Mouse (Mus musculus): Measurements from ENCODE around the gene Spem1.
A peak's percentile ranks its signal among the peaks of the same experiment; 100 is the strongest.

The Spem1 gene

DNA sequence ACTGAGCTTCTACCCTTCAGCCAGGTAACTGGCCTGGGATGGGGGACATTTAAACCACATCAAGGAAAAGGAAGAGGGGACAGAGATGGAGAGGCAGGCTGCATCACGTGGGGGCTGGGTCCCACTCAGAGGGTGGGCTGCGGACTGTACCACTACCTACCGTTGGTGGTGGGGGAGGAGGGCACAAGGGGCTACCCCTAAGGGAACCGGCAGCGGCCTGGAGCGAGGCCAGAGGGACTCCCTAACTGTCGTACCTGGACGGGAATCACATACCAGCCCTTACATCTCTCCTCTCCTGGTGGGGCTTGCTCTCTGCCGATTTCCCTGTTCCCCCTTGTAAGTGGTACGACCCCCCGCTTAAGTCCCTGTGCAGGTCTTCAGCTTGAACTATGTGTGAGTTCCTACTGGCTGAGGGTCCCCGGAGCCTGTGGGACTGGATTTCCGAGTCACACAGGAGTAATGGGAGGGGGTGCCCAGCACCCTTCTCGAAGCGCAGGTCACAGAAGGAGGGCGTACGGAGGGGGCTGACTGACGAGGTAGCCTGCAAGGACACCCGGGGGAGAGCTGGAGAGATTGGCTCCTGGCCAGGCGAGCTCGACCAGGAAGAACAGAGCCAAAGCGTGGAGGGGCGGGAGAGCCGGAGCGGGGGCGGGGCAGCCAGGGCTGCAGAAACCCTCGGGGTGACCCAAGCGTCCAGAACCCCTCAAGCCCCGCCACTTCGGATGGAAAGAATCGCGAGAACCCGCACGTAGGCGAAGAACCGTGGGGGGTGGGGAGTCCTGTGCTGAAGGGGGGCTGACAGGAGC lies 21.4 kb downstream of the Spem1 start:
- no peak for DNase-seq (ENCODE audit: low spot score in 2 of 2)

DNA sequence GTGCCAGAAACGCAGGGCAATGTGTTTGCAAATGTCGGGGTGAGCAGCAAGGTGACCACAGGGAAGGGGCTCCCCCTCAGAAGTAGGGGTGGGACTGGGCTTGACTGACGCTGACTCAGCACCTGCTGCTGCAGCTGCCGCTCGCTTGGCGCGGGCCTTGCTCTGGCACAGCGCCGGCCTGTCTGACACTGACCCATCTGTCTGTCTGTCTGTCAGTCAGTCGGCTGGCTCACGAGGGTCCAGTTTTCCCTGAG lies 21.9 kb downstream of the Spem1 start:
- no peak for DNase-seq (ENCODE audit: low spot score in 2 of 2)

DNA sequence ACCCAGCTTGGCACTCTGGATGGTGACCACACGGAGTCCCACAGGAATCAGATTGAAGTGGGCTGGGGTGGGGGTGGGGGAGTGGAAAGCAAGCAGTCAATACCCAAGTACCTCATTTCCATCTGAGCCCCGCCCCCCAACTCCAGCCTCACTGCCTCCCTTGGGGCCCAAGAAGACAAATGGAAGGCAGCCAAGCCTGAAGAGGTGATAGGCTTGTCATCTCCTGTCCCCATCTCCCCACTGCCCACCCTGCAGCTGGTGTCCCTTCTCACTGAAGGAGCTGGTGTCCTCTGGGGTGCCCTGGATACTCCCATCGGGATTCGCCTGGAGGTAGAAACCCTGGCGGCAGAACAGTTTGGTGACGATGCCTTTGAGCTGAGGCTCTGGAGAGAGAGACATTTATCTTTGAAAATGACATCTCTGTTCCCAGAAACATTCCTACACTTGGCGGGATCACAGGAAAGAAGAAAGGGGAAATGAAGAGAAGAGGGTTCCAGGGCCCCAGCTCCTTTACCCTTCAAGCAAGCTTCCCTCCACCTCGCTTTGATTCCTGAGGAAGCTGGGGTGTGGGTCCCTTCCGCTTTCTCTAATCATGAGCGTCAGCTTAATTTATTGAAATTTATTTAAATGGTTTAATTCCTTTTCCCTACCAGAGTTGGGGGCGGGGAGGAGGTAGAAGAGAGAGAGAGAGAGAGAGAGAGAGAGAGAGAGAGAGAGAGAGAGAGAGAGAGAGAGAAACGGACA lies 22.4 kb downstream of the Spem1 start:
- no peak for DNase-seq (ENCODE audit: low spot score in 2 of 2)

DNA sequence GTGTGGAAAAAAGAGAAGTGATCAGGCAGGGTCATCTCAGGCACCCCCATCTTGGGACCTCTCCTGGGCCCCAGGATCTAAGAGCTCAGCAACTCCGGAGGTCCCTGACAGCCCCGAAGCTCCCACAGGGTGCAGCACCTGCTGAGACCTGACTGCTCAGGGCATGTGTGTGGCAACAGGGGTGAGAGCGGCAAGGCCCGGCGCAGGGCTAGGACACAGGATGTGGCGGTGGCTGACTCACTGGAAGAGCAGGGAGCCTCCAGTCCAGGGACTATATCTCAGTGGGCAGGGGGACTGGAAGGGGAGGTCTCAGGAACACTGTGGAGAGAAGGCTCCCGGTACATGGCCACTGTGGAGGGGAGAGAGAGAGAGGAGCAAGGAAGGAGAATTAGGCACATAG lies 24.1 kb downstream of the Spem1 start:
- DNase-seq (ENCODE audit: low spot score in 2 of 2) = no peak

DNA sequence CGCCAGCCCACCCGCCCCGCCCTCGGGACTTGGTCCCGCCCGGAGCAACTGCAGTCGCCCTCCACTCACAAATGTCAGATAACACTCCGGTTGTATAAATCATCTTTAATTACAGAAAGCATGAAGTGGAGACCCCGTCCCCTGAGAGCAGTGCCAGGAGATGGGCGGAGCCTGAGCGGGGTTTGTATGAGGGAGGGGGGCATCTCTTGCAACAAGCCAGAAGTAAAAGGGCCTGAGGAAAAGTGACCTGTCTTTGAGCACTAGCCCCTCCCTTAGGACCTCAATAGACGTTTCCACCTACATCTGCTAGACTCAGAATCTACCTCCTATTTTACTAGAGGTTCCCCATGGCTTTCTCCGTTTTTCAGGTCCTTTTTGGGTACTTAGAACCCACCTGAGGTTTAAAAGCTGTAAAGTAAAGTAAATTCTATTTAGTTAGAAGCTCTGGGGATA lies 26.0 kb downstream of the Spem1 start:
- no peak for DNase-seq (ENCODE audit: low spot score in 2 of 2)

DNA sequence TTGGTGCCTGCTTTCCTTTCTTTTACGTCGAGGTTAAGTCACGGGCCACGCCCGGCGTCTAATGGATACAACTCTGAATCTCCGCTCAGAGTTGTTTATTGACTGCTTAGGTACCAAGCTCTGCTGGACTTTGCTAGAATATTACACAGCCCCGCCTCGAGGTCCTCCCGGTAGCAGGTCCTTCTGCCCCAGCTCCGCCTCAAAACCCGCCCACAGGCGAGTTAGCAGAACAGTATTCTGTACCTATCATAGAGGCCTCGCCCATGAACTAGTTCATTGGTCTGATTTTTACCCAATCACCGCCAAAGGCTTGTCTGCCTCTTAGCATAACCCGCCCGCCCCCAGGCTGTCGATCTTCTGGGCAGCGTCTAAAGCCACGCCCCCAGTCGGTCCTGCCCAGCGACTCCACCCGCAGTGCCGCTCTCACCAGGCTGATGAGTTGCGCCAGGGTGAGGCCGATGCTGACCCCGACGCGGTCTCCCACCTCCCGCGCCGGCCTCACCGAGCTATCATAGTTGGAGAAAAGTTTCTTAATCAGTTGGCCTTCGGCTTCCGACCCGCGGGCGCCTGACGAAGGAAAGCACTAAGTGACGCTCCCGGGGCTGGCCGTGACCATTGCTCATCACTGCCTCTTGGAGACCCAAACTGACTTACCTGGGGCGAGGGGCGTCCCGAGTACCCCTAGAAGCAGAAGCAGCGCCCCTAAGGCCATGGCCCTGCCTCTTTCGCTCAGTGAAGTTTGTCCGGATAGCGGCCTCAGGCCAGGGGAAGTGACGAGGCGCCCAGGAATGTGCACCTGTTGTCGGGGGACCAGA lies 26.6 kb downstream of the Spem1 start, which contains the start of gene Chrnb1:
Chrnb1 (minus strand) TSS at position 776 of the 815 bp plus-strand sequence.
- DNase-seq (ENCODE audit: low spot score in 2 of 2) = peak; percentile 89 to 90

DNA sequence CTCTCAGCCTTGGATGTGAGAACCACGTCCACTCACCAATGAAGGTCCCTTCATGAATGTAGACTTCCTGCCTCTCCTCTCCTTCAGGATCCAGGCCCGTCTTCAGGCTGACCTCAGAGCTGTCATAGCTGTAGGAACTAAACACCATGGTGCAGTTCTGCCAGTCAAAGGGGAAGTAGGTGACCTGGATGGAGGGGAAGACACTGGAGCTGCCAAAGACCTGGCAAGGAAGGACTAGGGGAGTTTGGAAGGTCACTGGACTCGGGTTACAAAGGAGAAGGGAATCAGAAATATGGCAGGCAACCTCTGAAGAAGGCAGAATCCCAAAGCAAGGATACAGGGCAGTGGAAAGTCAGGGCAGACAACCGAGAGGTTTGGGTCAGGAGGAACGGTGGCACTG lies 28.6 kb downstream of the Spem1 start:
- no peak for DNase-seq (ENCODE audit: low spot score in 2 of 2)

DNA sequence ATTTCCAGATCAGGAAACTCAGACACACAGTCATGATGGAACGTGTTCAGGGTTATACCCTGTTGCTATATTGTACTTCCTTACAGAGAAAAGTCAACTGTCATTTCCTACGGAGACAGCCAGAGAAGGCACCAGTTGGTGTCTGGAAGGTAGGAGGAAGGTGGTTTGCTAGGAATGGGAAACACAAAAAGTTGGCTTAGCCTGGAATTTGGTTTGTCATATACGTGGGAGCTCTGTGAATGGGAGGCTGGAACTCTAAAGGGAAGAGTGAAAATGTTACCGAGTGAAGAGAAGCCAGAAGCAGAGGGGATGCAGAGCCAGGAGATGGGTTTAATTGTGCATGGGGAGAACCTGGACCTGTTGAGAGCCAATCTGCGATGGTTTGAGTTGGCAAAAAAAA lies 30.6 kb downstream of the Spem1 start:
- DNase-seq (ENCODE audit: low spot score in 2 of 2) = no peak

DNA sequence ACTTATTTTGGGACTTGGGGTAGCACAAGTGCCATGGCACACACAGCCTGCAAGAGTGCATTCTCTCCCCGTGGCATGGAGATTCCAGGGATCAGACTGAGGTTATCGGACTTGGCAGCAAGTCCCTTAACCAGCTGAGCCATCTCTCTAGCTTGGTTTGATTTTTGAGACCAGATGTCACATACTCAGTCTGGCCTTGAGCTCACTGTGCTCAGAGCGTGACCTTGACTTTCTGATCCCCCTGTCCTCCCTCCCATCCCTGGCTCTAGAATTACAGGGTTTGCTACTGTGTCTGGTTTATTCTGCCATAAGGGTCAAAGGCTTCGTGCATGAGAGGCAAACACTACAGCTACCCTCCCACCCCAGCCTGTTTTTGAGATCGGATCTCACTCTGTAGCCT lies 32.5 kb downstream of the Spem1 start:
- no peak for DNase-seq (ENCODE audit: low spot score in 2 of 2)

DNA sequence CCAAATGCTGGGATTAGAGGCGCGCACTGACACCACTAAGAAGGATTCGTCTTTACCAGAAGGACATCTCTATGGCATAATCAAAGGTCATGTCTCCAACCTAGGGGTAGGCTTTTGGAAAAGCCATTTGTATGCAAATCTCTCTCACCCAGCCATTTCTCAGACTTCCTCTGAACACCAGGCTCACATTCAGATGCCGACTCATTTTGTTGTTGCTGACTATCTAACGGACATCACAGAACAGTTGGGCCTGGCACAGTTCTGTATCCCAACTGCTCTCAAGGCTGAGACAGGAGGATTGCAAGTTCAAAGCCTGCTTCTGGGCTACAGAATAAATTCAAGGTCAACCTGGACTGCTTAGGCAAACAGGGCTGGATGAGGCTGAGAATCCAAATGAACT lies 34.7 kb downstream of the Spem1 start:
- DNase-seq (ENCODE audit: low spot score in 2 of 2) = no peak

DNA sequence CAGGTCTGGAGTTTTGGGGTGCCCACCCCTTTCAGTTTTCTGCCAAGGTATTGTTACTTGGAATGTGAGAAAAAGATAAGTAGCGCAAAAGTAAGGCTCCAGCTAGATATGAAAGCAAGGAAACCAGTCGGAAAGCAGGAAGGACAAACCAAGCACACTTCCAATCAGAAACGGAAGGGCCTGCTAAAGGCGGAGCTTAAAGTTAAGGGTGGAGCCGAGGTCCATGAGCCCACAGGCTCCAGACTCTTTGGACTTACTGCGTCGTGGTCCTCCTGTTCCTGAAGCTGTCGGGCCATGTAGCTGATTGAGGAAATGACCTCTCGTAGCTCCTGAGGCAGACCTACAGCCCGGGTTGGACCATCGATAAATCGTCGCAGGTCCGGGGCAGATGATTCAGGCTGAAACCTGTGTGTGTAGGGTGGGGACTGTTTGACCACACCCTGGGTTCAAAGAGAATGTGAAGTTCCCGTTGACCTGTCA lies 37.1 kb downstream of the Spem1 start:
- no peak for DNase-seq (ENCODE audit: low spot score in 2 of 2)

DNA sequence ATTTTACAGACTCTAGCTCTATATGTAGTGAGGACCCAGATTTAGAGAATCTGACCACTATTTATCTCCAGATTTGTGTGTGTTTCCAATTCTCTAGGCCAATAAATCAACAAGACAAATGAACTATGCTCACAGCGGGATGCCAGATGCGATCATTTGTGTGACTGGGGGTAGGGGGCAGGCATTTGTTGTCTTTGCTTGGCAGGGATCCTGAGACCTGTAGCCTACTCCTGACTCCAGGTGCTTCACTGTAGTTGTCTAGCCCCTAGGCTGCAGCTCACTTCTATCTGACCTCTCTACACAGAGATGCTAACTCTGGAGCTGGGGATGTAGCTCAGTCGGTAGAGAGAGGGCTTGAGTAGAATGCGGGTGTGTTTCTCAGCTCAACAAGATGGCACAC lies 40.2 kb downstream of the Spem1 start:
- no peak for DNase-seq (ENCODE audit: low spot score in 2 of 2)

DNA sequence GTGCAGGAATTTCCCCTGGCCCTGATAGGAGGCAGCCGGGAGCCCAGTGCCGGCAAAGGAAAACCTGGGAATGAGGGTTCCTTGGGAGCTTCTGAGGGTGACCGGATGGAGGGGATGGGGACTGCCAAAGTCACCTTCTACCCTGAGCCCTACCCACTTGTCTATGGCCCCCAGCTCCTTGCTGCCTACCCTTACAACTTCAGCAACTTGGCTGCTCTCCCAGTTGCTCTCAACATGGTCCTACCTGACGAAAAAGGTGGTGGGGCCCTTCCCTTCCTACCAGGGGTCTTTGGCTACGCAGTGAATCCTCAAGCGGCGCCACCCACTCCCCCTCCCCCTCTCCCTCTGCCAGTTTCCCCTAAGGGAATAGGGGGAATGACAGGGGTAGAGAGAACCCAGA lies 43.0 kb downstream of the Spem1 start:
- DNase-seq (ENCODE audit: low spot score in 2 of 2) = no peak

DNA sequence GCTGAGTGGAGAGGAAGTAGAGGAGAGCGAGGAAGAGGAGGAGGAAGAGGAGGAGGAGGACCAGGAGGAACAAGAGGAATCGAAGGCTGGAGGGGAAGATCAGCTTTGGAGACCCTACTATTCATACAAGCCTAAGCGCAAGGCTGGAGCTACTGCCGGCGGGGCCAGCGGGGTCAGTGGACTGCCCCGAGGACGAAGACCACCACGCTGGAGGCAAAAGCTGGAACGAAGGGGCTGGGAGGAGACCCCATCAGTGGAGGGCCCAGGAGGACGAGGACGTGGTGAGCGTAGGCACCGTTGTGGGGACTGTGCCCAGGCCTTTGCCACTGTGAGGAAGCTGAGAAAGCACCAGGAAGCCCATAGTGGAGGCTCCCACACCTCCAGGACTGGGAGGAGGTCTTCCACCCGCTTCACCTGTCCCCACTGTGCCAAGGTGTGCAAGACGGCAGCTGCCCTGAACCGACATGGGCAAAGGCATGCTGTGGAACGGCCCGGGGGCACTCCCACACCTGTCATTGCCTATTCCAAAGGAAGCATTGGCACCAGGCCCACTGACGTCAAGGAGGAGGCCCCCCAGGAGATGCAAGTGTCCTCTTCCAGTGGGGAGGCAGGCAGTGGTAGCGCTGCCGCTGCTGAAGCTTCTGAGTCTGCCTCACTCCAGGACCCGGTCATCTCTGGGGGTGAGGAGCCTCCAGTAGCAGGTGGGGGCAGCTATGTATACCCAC lies 43.6 kb downstream of the Spem1 start:
- DNase-seq (ENCODE audit: low spot score in 2 of 2) = no peak

DNA sequence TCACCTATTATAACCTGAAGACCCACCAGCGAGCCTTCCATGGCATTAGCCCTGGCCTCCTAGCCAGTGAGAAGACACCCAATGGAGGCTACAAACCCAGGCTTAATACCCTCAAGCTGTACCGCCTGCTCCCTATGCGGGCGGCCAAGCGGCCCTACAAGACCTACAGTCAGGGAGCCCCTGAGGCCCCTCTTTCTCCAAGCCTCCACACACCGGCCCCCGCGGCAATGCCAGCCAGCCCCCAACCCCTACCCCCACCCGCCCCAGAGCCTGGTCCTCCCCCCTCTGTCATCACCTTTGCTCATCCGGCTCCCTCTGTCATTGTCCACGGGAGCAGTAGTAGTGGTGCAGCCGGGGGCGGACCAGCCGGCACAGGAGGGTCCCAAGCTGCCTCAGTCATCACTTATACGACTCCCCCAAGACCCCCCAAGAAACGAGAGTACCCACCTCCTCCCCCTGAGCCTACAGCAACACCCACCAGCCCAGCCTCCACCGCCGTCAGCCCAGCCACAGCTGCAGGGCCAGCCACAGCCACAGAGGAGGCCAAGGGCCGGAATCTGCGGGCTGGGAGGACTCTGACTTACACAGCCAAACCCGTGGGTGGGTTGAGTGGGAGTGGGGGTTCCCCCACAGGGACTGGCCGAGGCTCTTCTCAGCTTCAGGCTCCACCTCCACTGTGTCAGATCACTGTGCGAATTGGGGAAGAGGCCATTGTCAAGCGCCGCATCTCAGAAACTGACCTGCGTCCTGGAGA lies 44.3 kb downstream of the Spem1 start:
- no peak for DNase-seq (ENCODE audit: low spot score in 2 of 2)

DNA sequence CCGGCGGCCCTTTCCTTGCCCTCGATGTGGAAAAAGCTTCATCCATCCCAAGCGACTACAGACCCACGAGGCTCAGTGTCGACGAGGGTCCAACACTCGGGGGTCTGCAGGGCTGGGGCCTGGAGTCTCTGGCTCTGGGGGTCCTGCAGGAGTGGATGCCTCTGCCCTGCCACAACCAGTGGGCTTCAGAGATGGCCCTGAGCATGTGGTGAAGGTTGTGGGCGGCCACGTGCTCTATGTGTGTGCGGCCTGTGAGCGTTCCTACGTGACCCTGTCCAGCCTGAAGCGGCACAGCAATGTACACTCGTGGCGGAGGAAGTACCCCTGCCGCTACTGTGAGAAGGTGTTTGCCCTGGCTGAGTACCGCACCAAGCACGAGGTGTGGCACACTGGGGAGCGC lies 45.5 kb downstream of the Spem1 start:
- no peak for DNase-seq (ENCODE audit: low spot score in 2 of 2)

DNA sequence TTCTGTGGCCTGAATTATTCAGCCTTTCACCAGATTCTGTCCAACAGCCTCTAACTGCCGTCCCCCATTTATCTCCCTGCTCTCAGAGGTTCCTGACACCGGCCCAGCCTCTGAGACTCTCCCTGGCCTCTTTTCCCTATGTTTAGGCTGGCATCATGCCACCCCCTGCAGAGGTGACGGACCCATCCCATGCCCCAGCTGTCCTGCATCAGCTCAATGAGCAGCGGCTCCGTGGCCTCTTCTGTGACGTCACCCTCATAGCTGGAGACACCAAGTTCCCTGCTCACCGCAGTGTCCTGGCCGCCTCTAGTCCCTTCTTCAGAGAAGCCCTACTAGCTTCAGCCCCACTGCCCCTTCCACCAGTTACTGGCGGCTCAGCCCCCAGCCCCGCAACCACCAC lies 46.3 kb downstream of the Spem1 start:
- DNase-seq (ENCODE audit: low spot score in 2 of 2) = no peak

DNA sequence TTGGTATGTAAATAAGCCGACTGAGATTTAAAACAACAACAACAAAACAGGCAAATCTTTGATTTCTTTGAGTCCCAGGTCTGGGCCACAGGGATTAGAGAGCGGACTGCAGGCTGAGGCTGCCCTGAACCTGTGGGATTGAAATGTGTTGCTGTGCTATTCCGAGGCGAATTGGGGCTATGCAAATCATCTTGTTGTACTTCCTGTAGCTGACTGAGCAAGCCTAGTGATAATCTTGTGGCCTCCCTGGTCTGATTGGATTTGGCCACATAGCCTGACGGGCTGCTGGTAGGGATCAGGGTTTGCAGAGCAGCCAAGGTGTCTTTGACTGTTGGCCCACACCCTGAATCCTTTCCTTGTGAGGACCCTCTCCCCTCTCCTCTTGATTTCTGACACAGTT lies 47.0 kb downstream of the Spem1 start:
- DNase-seq (ENCODE audit: low spot score in 2 of 2) = no peak

Measured in thymus, postnatal 10 days (tissue).